Mouse (Mus musculus): ENCODE measurements around the gene Ghdc.

- TF ChIP-seq CTCF (IDR thresholded peaks at IDR 0.05): no peak
- TF ChIP-seq EP300 (IDR thresholded peaks at IDR 0.05): no peak
Observed at GRCm38 (mm10) chr11:100735954-100736745, 34.6 kb downstream of the Ghdc start.

Measured in lung, postnatal 0 days (tissue).